Mouse (Mus musculus) spleen, adult 2 months (tissue): ENCODE data around the gene Exoc4.

ENCODE experiments used
- CTCF ChIP-seq: fragments of 200-500 bp; IDR thresholded peaks from 2 replicates; pipeline ENCODE4 v1.5.1; 2011; ENCODE audit warnings: mild to moderate bottlenecking, inconsistent platforms; ENCODE audit not compliant: insufficient read depth, insufficient read length, insufficient replicate concordance; ENCODE audit errors: extremely low read depth
- POLR2A ChIP-seq: fragments of 200-500 bp; IDR thresholded peaks from 2 replicates; pipeline ENCODE4 v1.6.1; 2011; ENCODE audit warnings: low read depth, low read length, inconsistent platforms

GRCm38 (mm10) chr6:33804775-33805174 is 555.9 kb downstream of the Exoc4 start:
- TF ChIP-seq CTCF (no peak), POLR2A (no peak)
